Mouse (Mus musculus) hindbrain, embryonic 12.5 days (tissue): ENCODE measurements around the gene Arhgef17. TPM values are rescaled to one million over a fixed set of nuclear protein-coding genes. Genes with fewer than 3 reads are reported as not detected.

Experiments used
- ATAC-seq: fragments of 200-750 bp; cut with Nextera tagmentation; 2 replicates; pipeline ENCODE4 v1.8.0; 2017; ENCODE audit warnings: moderate TSS enrichment; ENCODE audit not compliant: low FRiP score
- H3K27ac ChIP-seq: fragments of 300-500 bp; sonication (generic); 2 replicates; pipeline ENCODE4 v1.5.1; 2016; ENCODE audit warnings: mild to moderate bottlenecking
- H3K27me3 ChIP-seq: fragments of 300-500 bp; sonication (generic); 2 replicates; pipeline ENCODE4 v1.6.1; 2016; ENCODE audit warnings: mild to moderate bottlenecking
- H3K36me3 ChIP-seq: fragments of 300-500 bp; sonication (generic); 2 replicates; pipeline ENCODE4 v1.6.1; 2016; ENCODE audit warnings: mild to moderate bottlenecking
- H3K4me1 ChIP-seq: fragments of 300-500 bp; sonication (generic); 2 replicates; pipeline ENCODE4 v1.6.1; 2016
- H3K4me2 ChIP-seq: fragments of 300-500 bp; sonication (generic); replicated peaks from 2 replicates; pipeline ENCODE4 v1.6.1; 2016; ENCODE audit warnings: mild to moderate bottlenecking
- H3K4me3 ChIP-seq: fragments of 300-500 bp; sonication (generic); 2 replicates; pipeline ENCODE4 v1.5.1; 2016; ENCODE audit warnings: mild to moderate bottlenecking
- H3K9ac ChIP-seq: fragments of 300-500 bp; sonication (generic); 2 replicates; pipeline ENCODE4 v1.6.1; 2016; ENCODE audit warnings: mild to moderate bottlenecking, moderate library complexity
- H3K9me3 ChIP-seq: fragments of 300-500 bp; sonication (generic); replicated peaks from 2 replicates; pipeline ENCODE4 v1.6.1; 2016; ENCODE audit warnings: mild to moderate bottlenecking
- WGBS: fragments of 180-500 bp; shearing (Covaris S2); methylation state at CpG from one replicate; pipeline ENCODE4 v1.1.7; 2016; 5-methylcytosine and 5-hydroxymethylcytosine counted together
- polyA plus RNA-seq: library from polyadenylated mRNA; unstranded; fragments of >200 nt; fragmentation: Nextera tagmentation; extraction: Ambion mirVana; gene quantifications from 2 replicates; pipeline ENCODE4 v1.2.1, GENCODE M21; 2016

The Arhgef17 gene
- polyA plus RNA-seq, 1 experiment from 2014 or later, result 9.1 TPM

GRCm38 (mm10) chr7:100924200-100924599 is 7.7 kb downstream of the Arhgef17 start:
- Histone ChIP-seq H3K9ac (0 out of 2 replicates have a peak overlapping the region, but pooled peaks have one; percentile 3), H3K4me2 (no peak overlapping the region)
- no peak for ATAC-seq

GRCm38 (mm10) chr7:100922907-100923306 is 9.0 kb downstream of the Arhgef17 start:
- Histone ChIP-seq H3K36me3 (peaks cover 7% of the 10 kb centered on the region; the same call in 1 of the 2 replicates), H3K9me3 (no peaks in the 10 kb centered on the region), H3K27me3 (no peaks in the 10 kb centered on the region), H3K9ac (no peak overlapping the region), H3K4me3 (no peak overlapping the region), H3K4me2 (no peak overlapping the region), H3K4me1 (peaks cover 79% of the 10 kb centered on the region), H3K27ac (no peak overlapping the region)
- no peak for ATAC-seq
- WGBS, result 94% methylated on average over 4 of the region's 4 CpGs

More at GRCm38 (mm10) chr7:100924200-100924599, 7.7 kb downstream of the Arhgef17 start:
- Histone ChIP-seq H3K36me3 (peaks cover 7% of the 10 kb centered on the region; the same call in 1 of the 2 replicates), H3K4me3 (no peak overlapping the region), H3K27ac (no peak overlapping the region), H3K27me3 (no peaks in the 10 kb centered on the region; the same call in 1 of the 2 replicates), H3K4me1 (peaks cover 79% of the 10 kb centered on the region), H3K9me3 (no peaks in the 10 kb centered on the region)
- WGBS, result 90% methylated on average over 5 of the region's 5 CpGs

- 91% methylated on average over 5 of the region's 5 CpGs for WGBS
- H3K36me3 ChIP-seq, result peaks cover 17% of the 10 kb centered on the region
- ATAC-seq, result no peak
- peaks cover 73% of the 10 kb centered on the region for H3K4me1 ChIP-seq
- no peak overlapping the region for H3K9ac ChIP-seq
- no peaks in the 10 kb centered on the region for H3K27me3 ChIP-seq
- H3K4me2 ChIP-seq, result no peak overlapping the region
- no peaks in the 10 kb centered on the region for H3K9me3 ChIP-seq
- H3K27ac ChIP-seq, result no peak overlapping the region
- no peak overlapping the region for H3K4me3 ChIP-seq
These were observed 10.6 kb downstream of the Arhgef17 start for GRCm38 (mm10) chr7:100921289-100921688.

GRCm38 (mm10) chr7:100919809-100920107 is 12.1 kb downstream of the Arhgef17 start:
- H3K27ac ChIP-seq, result peak overlapping the region; percentile 53
- H3K4me2 ChIP-seq, result 0 out of 2 replicates have a peak overlapping the region, but pooled peaks have one; percentile 13
- H3K4me3 ChIP-seq, result no peak overlapping the region
- no peak overlapping the region for H3K9ac ChIP-seq
- H3K4me1 ChIP-seq, result peaks cover 58% of the 10 kb centered on the region
- no peak for ATAC-seq
- H3K27me3 ChIP-seq, result no peaks in the 10 kb centered on the region
- WGBS, result 8% methylated on average over 2 of the region's 2 CpGs
- H3K9me3 ChIP-seq, result no peaks in the 10 kb centered on the region
- peaks cover 19% of the 10 kb centered on the region for H3K36me3 ChIP-seq

- no peak for ATAC-seq
- Histone ChIP-seq H3K36me3 (peaks cover 19% of the 10 kb centered on the region), H3K9me3 (no peaks in the 10 kb centered on the region), H3K27me3 (no peaks in the 10 kb centered on the region), H3K4me3 (no peak overlapping the region), H3K27ac (peak overlapping the region; percentile 53), H3K9ac (no peak overlapping the region), H3K4me1 (peaks cover 53% of the 10 kb centered on the region), H3K4me2 (0 out of 2 replicates have a peak overlapping the region, but pooled peaks have one; percentile 13)
- 44% methylated on average over 7 of the region's 7 CpGs for WGBS
These were observed 12.7 kb downstream of the Arhgef17 start for GRCm38 (mm10) chr7:100919006-100919808.

- H3K9ac ChIP-seq, result peak overlapping the region; percentile 23; the same call in 1 of the 2 replicates
These were observed 13.7 kb downstream of the Arhgef17 start for GRCm38 (mm10) chr7:100918176-100918575.

GRCm38 (mm10) chr7:100917751-100918150 is 14.2 kb downstream of the Arhgef17 start:
- no peak overlapping the region for H3K4me2 ChIP-seq
- H3K9ac ChIP-seq, result peak overlapping the region; percentile 23; the same call in 1 of the 2 replicates
- H3K36me3 ChIP-seq, result peaks cover 15% of the 10 kb centered on the region
- no peak for ATAC-seq
- H3K4me3 ChIP-seq, result no peak overlapping the region
- WGBS, result 70% methylated on average over 6 of the region's 6 CpGs
- H3K4me1 ChIP-seq, result peaks cover 39% of the 10 kb centered on the region
- H3K27me3 ChIP-seq, result no peaks in the 10 kb centered on the region
- no peak overlapping the region for H3K27ac ChIP-seq
- H3K9me3 ChIP-seq, result no peaks in the 10 kb centered on the region

More at GRCm38 (mm10) chr7:100918176-100918575, 13.7 kb downstream of the Arhgef17 start:
- WGBS, result 67% methylated on average over 9 of the region's 9 CpGs
- Histone ChIP-seq H3K4me2 (no peak overlapping the region), H3K36me3 (peaks cover 17% of the 10 kb centered on the region), H3K9me3 (no peaks in the 10 kb centered on the region), H3K4me3 (no peak overlapping the region), H3K4me1 (peaks cover 42% of the 10 kb centered on the region), H3K27ac (peak overlapping the region; percentile 44), H3K27me3 (no peaks in the 10 kb centered on the region)
- no peak for ATAC-seq

GRCm38 (mm10) chr7:100916526-100916925 is 15.4 kb downstream of the Arhgef17 start:
- WGBS, result 80% methylated on average over 6 of the region's 6 CpGs
- no peak overlapping the region for H3K27ac ChIP-seq
- H3K36me3 ChIP-seq, result peaks cover 15% of the 10 kb centered on the region
- no peak for ATAC-seq
- no peak overlapping the region for H3K4me3 ChIP-seq
- no peak overlapping the region for H3K4me2 ChIP-seq
- H3K4me1 ChIP-seq, result peaks cover 48% of the 10 kb centered on the region
- H3K9ac ChIP-seq, result no peak overlapping the region
- H3K9me3 ChIP-seq, result no peaks in the 10 kb centered on the region
- H3K27me3 ChIP-seq, result no peaks in the 10 kb centered on the region

GRCm38 (mm10) chr7:100915204-100915603 is 16.7 kb downstream of the Arhgef17 start:
- Histone ChIP-seq H3K4me2 (no peak overlapping the region), H3K4me1 (peaks cover 58% of the 10 kb centered on the region), H3K9ac (no peak overlapping the region), H3K4me3 (no peak overlapping the region), H3K27me3 (no peaks in the 10 kb centered on the region), H3K9me3 (no peaks in the 10 kb centered on the region), H3K36me3 (peaks cover 12% of the 10 kb centered on the region; the same call in 1 of the 2 replicates), H3K27ac (no peak overlapping the region)
- 83% methylated on average over 5 of the region's 5 CpGs for WGBS
- no peak for ATAC-seq

- no peak for ATAC-seq
- Histone ChIP-seq H3K9ac (peak overlapping the region; percentile 23; the same call in 1 of the 2 replicates), H3K27ac (peak overlapping the region; percentile 40; the same call in 1 of the 2 replicates), H3K36me3 (peaks cover 7% of the 10 kb centered on the region; the same call in 1 of the 2 replicates), H3K4me3 (no peak overlapping the region), H3K27me3 (no peaks in the 10 kb centered on the region), H3K9me3 (no peaks in the 10 kb centered on the region), H3K4me1 (peaks cover 27% of the 10 kb centered on the region), H3K4me2 (0 out of 2 replicates have a peak overlapping the region, but pooled peaks have one; percentile 4)
- WGBS, result 40% methylated on average over 9 of the region's 9 CpGs
These were observed 20.1 kb downstream of the Arhgef17 start for GRCm38 (mm10) chr7:100911791-100912190.

- H3K9me3 ChIP-seq, result no peaks in the 10 kb centered on the region
- H3K4me1 ChIP-seq, result peaks cover 25% of the 10 kb centered on the region
- 0 out of 2 replicates have a peak, but pooled peaks cover 3% of the 10 kb centered on the region for H3K36me3 ChIP-seq
- H3K27me3 ChIP-seq, result no peaks in the 10 kb centered on the region
- no peak overlapping the region for H3K4me3 ChIP-seq
- peak overlapping the region; percentile 40 for H3K27ac ChIP-seq
- peak; percentile 27; the same call in 1 of the 2 replicates for ATAC-seq
- H3K4me2 ChIP-seq, result peak overlapping the region; percentile 4; the same call in 1 of the 2 replicates
- H3K9ac ChIP-seq, result peak overlapping the region; percentile 23; the same call in 1 of the 2 replicates
- 6% methylated on average over 2 of the region's 2 CpGs for WGBS
These were observed 20.6 kb downstream of the Arhgef17 start for GRCm38 (mm10) chr7:100911246-100911770.

GRCm38 (mm10) chr7:100908567-100908966 is 23.3 kb downstream of the Arhgef17 start:
- no peak overlapping the region for H3K9ac ChIP-seq
- no peak overlapping the region for H3K4me3 ChIP-seq
- WGBS, result 52% methylated on average over 8 of the region's 8 CpGs
- no peak overlapping the region; the same call in 1 of the 2 replicates for H3K27ac ChIP-seq
- no peaks in the 10 kb centered on the region for H3K9me3 ChIP-seq
- H3K27me3 ChIP-seq, result no peaks in the 10 kb centered on the region
- H3K36me3 ChIP-seq, result no peaks in the 10 kb centered on the region
- no peak overlapping the region for H3K4me2 ChIP-seq
- ATAC-seq, result no peak
- peaks cover 25% of the 10 kb centered on the region for H3K4me1 ChIP-seq
